Mouse (Mus musculus): ENCODE measurements around the gene Zmynd15.

GRCm38 (mm10) chr11:70465824-70466223, 6.6 kb downstream of the Zmynd15 start:
- TF ChIP-seq MAFK (IDR thresholded peaks at IDR 0.05; ENCODE audit: insufficient read depth, low read depth, low read length), result no peak
- TF ChIP-seq ZNF384 (IDR thresholded peaks at IDR 0.05; ENCODE audit: low read depth, low read length), result no peak
- no peak for TF ChIP-seq ZC3H11A (IDR thresholded peaks at IDR 0.05; ENCODE audit: borderline replicate concordance, low read depth, low read length)

Measured in ES-E14 (cell line).